Mouse (Mus musculus) NIH3T3 (cell line): ENCODE results near the gene Gm20747.
"Not testable (repeated sequence)": the region's sequence is repeated elsewhere in the genome, so short reads cannot be mapped to it uniquely, and the experiment has no call there.

ENCODE experiments used
- DNase-seq: peaks from one replicate; pipeline ENCODE4 v3.0.0-alpha.2; 2012; ENCODE audit warnings: low read depth

The Gm20747 gene

DNA sequence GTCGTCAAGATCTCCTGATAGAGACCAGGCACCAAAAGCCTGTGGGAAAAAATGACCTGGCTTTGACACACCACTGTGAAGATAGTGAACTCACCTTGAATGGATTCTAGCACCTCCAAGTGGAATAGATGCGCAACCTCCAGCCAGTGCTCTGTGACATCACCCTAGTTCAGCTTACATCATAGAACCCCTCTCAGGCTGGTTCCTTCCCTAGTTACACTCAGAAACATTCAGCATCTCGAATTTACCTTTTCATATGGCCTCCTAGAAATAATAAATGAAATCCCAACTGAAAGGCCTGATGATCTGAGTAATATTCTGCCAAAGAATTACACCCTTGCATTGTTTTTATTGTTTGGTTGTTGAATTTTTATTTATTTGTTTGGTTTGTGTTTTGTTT lies at the start of gene Gm20747:
Gene Gm20747, minus strand, starts transcription at position 101 of the 400 bp plus-strand sequence.
- not testable (repeated sequence) for DNase-seq
